Mouse (Mus musculus) E14TG2a.4 (cell line): ENCODE data around the gene Dcdc2a.

Experiments used
- CTCF ChIP-seq: conservative IDR thresholded peaks from 2 replicates; pipeline ENCODE4 v1.5.1; 2014; ENCODE audit warnings: low read length
- NANOG ChIP-seq: IDR thresholded peaks from 2 replicates; pipeline ENCODE4 v1.6.1; 2014; ENCODE audit warnings: borderline replicate concordance, low read length, mixed read lengths
- POU5F1 ChIP-seq: IDR thresholded peaks from 2 replicates; pipeline ENCODE4 v1.6.1; 2014; ENCODE audit warnings: low read length, borderline replicate concordance

- no peak for TF ChIP-seq CTCF
- no peak for TF ChIP-seq NANOG
- no peak for TF ChIP-seq POU5F1
Measured at GRCm38 (mm10) chr13:25199916-25200315, 144.1 kb downstream of the Dcdc2a start.
